Mouse (Mus musculus) small intestine, adult 2 months (tissue): ENCODE results near the gene Pik3cb.

Experiments
- CTCF ChIP-seq: fragments of 200-500 bp; IDR thresholded peaks from 2 replicates; pipeline ENCODE4 v1.5.1; 2012; ENCODE audit warnings: low read depth, mild to moderate bottlenecking, control low read depth, inconsistent platforms, low read length, moderate library complexity, mixed read lengths; ENCODE audit not compliant: insufficient replicate concordance, insufficient read length; ENCODE audit errors: extremely low read depth
- POLR2A ChIP-seq: fragments of 200-500 bp; IDR thresholded peaks from 2 replicates; pipeline ENCODE4 v1.6.1; 2012; ENCODE audit warnings: low read depth, mild to moderate bottlenecking, control low read depth, inconsistent platforms, low read length, moderate library complexity

GRCm38 (mm10) chr9:99140063-99140882 is at the start of gene Pik3cb:
- peak; percentile 22; the same call in 1 of the 2 replicates for TF ChIP-seq POLR2A
- no peak for TF ChIP-seq CTCF
